Mouse (Mus musculus) mouse embryonic stem cell (cell line): ENCODE data around the gene BC035947.

Experiments used
- in situ Hi-C, 2 experiments: fragments of 300-500 bp; cut with MboI; formaldehyde crosslinking; loops; 1 replicate in 1 of 2; 3 replicates in 1 of 2; pipeline ENCODE4 v1.14.3; 2019 to 2020; ENCODE audit warnings: low sequenced_read_pairs in 2 of 2, low pct_unique_long_range_greater_than_20kb in 1 of 2, mixed read lengths in 1 of 2; ENCODE audit not compliant: unreplicated experiment in 1 of 2

The BC035947 gene

DNA sequence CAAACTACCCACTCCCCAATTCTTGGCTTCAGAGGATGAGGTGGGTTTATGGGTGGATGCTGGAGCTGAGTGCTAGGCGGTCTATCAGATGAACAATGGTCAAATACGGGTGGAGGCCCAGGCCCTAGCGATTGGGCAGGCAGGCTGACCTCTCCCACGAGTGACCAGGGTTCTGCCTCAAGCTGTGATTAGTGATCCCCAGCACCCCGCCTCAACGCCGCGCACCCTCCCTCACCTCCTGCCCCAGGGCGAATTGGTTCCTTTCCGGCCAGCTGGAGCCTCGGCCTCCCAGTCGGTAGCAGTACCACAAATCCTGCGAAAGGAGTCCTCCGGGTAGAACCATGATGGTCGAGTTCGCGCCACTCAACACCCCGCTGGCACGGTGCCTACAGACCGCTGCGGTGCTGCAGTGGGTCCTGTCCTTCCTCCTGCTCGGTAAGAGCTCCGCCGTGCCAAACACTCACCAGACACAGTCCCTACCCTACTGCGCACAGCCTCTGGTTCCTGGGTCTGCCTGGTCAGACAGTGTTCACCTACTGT is at the start of gene BC035947:
Gene BC035947, minus strand, starts transcription at position 538 of the 540 bp plus-strand sequence.
- in situ Hi-C loops: no loop called here

DNA sequence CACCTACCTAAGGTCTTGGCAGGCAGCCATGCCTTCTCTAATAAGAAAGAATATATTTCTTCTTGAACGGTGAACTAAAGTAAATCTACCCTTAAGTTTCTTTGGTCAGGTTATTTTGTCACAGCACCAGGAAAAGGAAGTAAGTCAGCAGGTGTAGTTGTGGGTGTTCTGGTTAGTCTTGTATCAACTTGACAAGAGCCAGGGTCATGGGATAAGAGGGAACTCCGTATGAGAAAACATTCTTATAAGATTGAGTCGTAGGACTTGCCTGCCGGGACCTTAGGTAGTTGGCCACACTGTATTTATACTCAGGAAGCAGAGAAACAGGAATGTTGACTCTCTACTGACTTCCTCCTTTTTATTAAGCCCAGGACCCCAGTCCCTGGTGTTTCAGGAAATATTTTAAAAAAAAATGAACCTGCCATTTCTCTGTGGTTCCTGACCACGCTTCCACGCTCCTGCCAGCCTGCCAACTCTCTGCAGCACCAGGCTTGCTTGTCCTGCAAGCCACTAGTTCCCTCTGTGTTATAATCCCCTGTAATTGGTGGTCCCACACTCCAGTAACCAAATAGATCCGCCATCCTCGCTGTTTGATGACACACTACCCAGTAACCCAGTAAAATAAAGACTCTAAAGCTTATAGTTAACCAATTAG is 42.2 kb upstream of the BC035947 start:
- in situ Hi-C loops: no loop called here

DNA sequence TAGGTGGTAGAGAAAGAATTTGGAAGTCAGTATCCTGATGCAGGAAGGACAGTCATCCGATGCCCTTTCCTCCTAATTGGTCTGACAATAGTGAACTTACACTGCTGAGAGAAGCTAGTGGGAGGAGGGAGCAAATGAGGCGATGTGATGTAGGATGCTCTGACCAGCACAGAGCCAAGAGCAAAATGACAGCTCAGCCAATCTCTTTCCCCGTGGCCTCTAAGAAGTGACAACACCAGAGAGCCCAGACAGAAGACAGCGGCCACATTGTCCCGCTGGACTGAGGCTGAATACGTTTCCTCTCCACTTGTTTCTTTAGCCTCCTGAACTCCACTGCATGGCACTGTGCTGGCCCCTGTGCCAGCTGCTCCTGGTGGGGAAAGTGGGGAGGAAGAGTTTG is 37.0 kb upstream of the BC035947 start:
- in situ Hi-C loops: loop anchor here in 1 of 2 experiments (25.0 kb wide), 2 partner anchors 313 to 1138 kb away; no protein-coding TSS in a partner anchor

DNA sequence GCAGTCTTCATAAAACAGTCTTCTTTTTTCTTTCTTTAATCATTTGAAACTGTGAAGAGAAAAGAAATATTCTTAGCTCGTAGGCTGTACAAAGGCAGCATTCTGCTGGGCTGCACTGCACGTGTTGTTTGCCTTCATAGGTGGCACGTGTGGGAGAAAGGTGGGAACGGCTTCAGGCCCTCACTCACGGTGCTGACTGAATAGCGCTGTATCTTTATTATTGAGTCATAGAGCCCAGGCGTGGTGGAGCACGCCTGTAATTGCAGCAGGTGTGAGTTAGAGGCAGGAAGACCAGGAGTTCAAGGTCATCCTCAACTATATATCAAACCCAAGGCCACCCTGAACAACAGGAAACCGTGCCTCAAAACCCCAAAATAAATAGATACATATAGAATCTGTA is 34.3 kb upstream of the BC035947 start:
- in situ Hi-C loops: loop anchor here in 1 of 2 experiments (25.0 kb wide), 2 partner anchors 316 to 1141 kb away; no protein-coding TSS in a partner anchor

DNA sequence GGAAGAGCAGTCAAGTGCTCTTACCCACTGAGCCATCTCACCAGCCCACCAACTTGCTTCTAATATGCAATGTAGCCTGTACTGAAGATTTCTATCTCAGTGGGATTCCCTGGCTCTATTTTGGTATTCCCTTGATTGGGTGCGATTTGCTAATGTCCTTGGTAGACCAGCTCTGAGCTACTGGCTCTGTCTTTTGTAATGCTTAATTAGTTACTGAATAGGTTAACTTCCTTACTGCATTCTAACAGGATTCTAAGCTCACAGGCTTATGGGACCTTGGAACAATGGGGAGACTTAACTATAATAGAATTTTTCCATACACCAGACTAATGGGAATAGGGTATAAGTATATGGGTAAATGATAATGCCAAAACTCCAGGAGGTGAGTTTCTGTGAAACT is 31.7 kb upstream of the BC035947 start:
- in situ Hi-C loops: loop anchor here in 1 of 2 experiments (25.0 kb wide), 2 partner anchors 319 to 1144 kb away; no protein-coding TSS in a partner anchor

DNA sequence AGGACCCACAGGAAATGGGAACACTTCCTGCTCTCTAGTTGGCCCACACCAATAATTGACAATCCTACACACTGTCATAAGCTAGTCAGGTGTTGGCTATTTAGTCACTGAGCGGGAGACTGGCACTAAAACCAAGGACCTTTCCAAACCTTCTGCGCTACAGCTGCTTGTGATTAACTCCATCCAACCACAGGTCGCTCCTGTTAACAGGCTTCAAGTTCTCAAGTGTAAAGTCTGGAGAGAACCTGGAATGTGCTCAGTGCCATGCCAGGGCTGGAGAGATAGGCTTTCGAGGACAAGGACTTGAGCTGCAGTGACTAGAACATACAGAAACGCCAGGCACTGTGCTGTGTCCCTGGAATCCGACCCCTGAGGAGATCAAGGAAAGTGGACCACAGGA is 27.2 kb upstream of the BC035947 start:
- in situ Hi-C loops: loop anchor here in 1 of 2 experiments (25.0 kb wide), 2 partner anchors 323 to 1148 kb away; no protein-coding TSS in a partner anchor

DNA sequence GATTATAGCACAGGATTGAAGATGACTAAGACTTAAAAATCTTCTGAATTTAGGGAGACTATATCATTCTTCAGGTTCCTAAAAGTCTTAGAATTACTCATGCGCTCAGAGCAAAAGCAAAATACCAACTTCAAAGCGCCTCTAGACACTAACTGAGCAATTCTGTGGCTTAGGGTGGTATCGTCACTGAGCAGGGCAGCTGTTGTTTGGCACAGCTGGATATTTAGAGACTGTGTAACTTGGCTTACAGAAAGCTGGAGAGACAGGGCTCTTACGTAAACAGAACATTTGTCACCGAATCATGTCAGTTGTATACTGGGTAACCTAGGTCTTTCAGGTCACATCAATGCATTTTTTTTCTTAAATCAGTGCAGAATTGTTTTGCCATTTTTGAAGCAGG is 26.4 kb upstream of the BC035947 start:
- in situ Hi-C loops: loop anchor here in 1 of 2 experiments (25.0 kb wide), 2 partner anchors 324 to 1149 kb away; no protein-coding TSS in a partner anchor

DNA sequence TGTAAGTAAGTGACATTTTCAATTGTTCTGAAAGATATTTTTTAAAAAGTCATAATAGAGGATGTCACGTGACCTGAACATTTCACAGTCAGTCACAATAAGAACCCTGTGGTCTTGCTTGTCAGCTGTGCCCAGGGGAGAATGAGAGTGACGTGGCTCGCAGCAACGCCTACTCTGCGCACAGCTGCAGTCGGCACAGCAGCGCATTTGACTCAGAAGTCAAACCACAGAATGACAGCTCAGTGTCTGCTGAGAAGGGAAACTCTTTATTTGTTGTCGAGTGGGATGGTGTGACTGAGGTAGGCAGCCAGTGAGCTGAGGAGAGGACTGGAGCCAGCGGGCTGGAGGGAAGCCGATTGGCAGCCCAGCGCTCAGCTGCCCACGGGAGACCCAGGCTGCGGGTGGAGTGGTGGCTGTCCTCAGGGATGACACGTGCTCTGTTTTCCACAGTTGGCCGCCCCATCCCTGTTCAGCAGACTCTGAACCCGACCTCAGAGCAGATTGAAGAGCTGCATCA is 25.6 kb upstream of the BC035947 start:
- in situ Hi-C loops: loop anchor here in 1 of 2 experiments (25.0 kb wide), 2 partner anchors 325 to 1150 kb away; no protein-coding TSS in a partner anchor

DNA sequence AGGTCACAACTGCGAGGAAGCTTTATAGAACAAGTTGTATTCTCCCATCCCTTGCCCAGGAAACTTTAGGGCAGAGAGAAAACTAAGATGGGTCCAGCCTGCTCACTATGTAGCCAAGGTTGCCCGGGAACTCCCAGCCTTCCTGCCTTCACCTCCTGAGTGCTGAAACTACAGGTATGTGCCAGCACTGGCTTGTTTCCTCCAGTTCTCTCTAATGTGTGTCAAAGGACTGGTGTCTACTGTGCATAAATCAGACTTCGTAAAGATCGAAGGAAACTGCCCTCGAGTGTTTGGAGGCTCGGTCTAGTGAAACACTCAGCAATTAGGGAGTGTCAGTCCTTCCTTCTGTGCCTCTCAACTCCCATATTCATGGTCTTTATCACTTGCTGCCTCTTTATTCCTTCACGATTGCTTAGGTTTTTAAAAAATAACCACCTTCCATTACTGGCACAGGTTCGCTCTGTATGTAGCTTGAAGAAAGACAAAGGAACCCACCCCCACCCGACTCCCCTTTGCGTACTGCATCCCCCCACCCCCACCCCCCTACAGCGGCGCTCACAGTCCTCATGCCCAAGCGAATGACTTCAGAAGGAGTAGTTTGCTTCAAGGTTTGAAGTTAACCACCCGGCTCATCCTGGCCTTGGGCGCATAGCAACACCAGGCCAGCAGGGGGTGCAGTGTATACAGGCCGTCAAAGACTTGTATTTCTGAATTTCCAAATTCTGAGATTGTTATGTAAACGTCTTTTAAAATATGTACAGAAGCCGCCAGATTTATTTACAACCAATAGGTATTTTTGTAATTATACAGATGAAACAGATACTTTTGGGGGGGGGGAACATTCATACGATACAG is 24.6 kb upstream of the BC035947 start:
- in situ Hi-C loops: loop anchor here in 1 of 2 experiments (25.0 kb wide), 2 partner anchors 326 to 1151 kb away; no protein-coding TSS in a partner anchor

DNA sequence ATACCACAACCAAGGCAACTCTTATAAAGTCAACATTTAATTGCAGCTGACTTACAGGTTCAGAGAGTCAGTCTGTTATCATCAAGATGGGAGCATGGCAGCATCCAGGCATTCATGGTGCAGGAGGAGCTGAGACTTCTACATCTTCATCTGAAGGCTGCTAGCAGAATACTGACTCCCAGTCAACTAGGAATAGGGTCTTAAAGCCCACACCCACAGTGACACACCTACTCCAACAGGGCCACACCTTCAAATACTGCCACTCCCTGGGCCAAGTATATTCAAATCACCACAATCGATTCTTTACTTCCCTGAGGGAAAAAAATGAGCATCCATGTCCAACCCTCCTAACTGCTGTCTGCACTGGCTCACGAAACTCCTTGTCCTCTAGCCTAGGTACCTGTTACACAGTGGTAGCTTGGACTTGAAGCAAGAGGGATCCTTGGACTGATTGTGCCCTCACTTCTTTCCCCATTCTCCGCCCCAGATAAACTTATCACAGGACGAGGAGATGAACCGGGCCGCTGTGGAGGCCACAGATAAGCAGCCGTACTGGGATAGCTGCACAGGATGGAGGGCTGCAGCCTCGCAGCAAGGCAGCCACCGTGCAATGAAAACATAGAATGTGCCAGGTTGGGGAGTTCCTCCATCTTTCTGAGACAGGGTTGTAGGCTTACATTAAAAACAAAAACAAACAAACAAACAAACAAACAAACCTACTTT is 22.6 kb upstream of the BC035947 start:
- in situ Hi-C loops: loop anchor here in 1 of 2 experiments (25.0 kb wide), 2 partner anchors 328 to 1153 kb away; no protein-coding TSS in a partner anchor

DNA sequence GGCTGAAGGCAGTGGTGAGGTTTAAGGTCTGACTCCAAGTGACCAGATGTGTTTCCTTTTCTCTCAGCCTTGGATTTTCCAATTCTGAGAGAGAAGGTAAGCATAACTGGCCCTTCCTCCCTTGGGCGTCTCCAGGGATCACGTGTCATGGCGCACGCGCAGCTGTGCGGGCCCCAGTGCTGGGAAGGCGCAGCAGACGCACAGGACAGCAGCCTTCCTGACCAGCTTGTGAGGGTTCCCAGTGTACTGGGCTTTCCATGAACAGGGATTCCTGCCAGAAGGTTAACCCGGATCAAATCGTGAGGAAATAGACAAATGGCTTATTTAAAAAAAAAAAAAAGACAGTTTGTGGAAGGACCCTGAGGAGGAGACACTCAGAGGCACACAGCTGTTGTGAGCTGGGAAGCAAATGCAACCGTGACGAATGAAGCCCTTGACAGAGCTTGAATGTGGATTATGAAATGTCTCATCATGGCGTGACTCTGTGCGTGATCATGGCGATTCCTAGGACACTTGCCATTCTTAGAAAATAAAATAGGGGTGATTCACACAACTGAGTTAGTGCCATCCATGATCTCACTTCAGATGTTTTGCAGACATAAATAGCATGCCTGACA is 20.3 kb upstream of the BC035947 start:
- in situ Hi-C loops: loop anchor here in 1 of 2 experiments (25.0 kb wide), 2 partner anchors 330 to 1155 kb away; no protein-coding TSS in a partner anchor

DNA sequence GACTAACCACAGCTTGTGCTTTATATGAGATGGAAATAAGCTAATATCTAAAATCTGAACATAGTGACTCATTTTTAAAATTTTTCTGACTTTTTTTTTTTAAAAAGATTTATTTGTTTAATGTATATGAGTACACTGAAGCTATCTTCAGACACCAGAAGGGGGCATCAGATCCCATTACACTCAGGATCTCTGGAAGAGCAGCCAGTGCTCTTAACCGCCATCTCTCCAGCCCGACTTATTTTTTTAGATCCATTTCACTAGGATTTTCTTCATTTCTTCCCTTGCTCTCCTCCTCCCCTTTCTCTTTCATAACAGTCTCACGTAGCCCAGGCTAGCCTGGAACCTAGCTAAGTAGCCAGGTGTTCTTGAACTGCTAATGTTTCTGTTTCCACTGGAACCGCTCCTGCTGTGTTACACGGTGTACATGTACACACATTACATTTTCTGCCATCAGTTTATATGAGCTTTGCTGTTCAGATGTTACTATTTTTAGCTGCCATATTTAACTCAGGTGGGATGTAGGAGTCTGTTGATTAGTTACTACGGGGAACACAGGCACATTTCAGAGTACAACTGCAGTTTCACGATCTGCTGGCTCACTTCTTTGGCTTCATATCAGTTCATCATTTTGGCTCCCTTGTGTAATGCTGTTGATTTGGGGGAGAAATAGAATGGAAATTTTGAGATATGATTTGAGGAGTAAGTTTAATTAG is 18.7 kb upstream of the BC035947 start:
- in situ Hi-C loops: loop anchor here in 1 of 2 experiments (25.0 kb wide), 2 partner anchors 332 to 1157 kb away; no protein-coding TSS in a partner anchor

DNA sequence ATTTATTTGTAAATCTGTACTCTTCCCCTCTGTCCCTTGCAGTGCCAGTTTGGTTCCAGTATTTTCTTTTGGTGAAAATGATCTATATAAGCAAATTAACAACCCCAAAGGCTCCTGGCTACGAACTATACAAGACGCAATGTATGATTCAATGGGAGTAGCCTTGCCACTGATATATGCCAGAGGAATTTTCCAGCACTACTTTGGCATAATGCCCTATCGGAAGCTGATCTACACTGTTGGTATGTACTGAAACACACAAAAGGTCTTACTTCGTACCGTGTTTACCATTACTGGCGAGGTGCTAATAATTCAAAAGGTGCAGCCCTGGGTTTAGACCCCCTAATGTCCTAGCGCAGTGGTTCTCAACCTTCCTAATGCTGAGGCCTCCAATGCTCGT is 17.1 kb upstream of the BC035947 start:
- in situ Hi-C loops: loop anchor here in 1 of 2 experiments (25.0 kb wide), 2 partner anchors 333 to 1158 kb away; no protein-coding TSS in a partner anchor

DNA sequence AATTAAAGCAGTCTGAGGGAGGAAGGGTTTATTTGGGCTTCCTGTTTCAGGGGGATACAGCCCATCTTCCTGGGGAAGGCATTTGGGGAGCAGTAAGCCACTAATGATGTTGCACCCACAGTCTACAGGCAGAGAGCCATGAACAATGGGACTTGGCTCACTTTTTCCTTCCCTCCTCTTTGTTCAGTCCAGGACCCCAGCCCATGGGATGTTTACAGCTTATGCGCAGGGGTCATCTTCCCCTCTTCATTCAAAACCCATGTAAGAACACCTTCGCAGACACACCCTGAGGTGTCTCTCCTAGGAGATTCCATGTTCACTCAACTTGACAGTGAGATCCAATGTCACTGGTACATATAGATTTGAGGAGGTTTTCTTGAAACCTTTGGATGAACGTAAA is 16.4 kb upstream of the BC035947 start:
- in situ Hi-C loops: loop anchor here in 1 of 2 experiments (25.0 kb wide), 2 partner anchors 334 to 1159 kb away; no protein-coding TSS in a partner anchor

DNA sequence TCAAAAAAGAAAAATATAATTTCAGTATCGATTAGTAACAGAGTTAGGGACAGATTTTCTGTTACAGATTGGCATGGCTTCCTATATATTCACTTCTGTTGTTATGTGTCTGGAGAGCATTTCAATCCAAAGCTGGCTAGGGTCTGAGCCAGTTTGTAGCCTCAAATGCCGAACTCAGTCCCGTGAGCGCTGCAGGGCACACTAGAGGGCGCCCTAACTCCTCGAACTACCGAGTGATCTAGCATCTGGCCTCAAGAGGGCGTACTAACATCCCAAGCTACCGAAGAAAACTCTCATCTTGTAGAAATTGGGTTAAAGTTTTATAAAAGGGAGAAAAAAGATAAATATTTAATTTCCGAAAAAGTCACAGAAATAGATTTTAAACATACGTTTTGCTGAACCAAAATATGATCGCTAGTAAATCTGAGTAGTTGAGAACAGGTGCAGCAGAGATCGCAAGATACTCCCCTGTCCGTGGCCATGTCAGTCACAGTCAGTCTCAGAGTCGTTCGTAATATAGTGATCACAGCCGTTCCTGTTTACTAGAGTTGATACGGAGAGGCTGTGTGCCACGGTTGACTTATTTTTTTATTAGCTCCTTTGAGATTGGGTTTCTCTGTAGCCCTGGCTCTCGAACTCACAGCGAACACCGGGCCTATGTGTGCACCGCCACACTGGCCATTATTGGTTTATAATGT is 13.4 kb upstream of the BC035947 start:
- in situ Hi-C loops: loop anchor here in 1 of 2 experiments (25.0 kb wide), 2 partner anchors 337 to 1162 kb away; no protein-coding TSS in a partner anchor

DNA sequence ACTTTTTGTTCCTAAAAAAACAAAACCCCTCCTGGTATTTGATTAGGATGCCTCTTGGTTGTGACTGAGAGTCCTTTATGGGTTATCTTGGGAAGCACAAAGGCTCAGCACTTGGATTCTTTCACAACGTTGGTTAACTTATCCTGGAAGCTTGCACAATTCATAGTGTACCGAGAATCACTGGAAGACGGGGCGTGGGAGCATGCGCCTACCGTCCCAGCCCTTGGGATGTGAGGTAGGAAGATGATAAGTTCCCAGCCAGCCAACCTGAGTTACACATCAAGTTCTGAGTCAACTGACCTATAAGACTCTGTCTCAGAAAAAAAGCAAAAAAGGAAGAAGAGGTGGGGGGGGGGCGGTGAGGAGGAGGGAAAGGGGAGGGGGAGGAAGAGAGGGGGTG is 6.9 kb upstream of the BC035947 start:
- in situ Hi-C loops: no loop called here
